8 mouse cellular contexts compared by ENCODE assay signal in genomic region chr9:7913953-7914352, GRCm38 (mm10). TPM values are rescaled to one million over a fixed set of nuclear protein-coding genes. Genes with fewer than 3 reads are reported as not detected.
A peak's percentile ranks its signal among the peaks of the same experiment; 100 is the strongest.
DNase-seq lines count a peak whose midpoint lies in the region; ATAC-seq lines count a peak whose summit lies in the region.

No protein-coding gene starts in this region.

- peaks cover 12% of the 10 kb centered on the region for H3K4me1 ChIP-seq in hindbrain, embryonic 10.5 days (replicated peaks)
- no peaks in the 10 kb centered on the region for H3K4me1 ChIP-seq in midbrain, embryonic 11.5 days (ENCODE audit: control insufficient read depth, insufficient read depth, low read length)

- 44% methylated on average over 19 of the region's 19 CpGs for WGBS in hindbrain, embryonic 10.5 days
- WGBS in midbrain, embryonic 11.5 days, result 44% methylated on average over 19 of the region's 19 CpGs

- 0 out of 2 replicates have a peak overlapping the region, but pooled peaks have one; percentile 0 for H3K9ac ChIP-seq in midbrain, embryonic 11.5 days (ENCODE audit: low read length)

- DNase-seq in embryo, embryonic 9.5 days (ENCODE audit: extremely low spot score), result peak; percentile 23
- DNase-seq in embryo, embryonic 10.5 days (ENCODE audit: low spot score), result no peak
- peak; percentile 68 for DNase-seq in ZHBTc4 (ENCODE audit: low read depth, low spot score)
- peak; percentile 10 for DNase-seq in hindbrain, embryonic 10.5 days (ENCODE audit: low spot score)
- DNase-seq in midbrain, embryonic 11.5 days (ENCODE audit: low spot score, missing footprints), result peak; percentile 92
- no peak for DNase-seq in adrenal gland, adult (ENCODE audit: inconsistent age in 2 of 2, low spot score in 1 of 2)
- no peak for DNase-seq in natural killer cell, adult 2 months (ENCODE audit: low spot score in 2 of 2)
- no peak for DNase-seq in adrenal gland, postnatal 14 days

- H3K9me3 ChIP-seq in hindbrain, embryonic 10.5 days, result 0 out of 2 replicates have a peak, but pooled peaks cover 3% of the 10 kb centered on the region
- H3K9me3 ChIP-seq in midbrain, embryonic 11.5 days (ENCODE audit: control insufficient read depth, low read length), result no peaks in the 10 kb centered on the region

- H3K4me2 ChIP-seq in midbrain, embryonic 11.5 days, result peak overlapping the region; percentile 46

- no peaks in the 10 kb centered on the region for H3K36me3 ChIP-seq in hindbrain, embryonic 10.5 days
- H3K36me3 ChIP-seq in midbrain, embryonic 11.5 days (ENCODE audit: control insufficient read depth, insufficient read depth, low read length), result no peaks in the 10 kb centered on the region

- peak; percentile 66 for ATAC-seq in midbrain, embryonic 11.5 days (ENCODE audit: low FRiP score)

- H3K4me3 ChIP-seq in hindbrain, embryonic 10.5 days, result peak overlapping the region; percentile 41
- H3K4me3 ChIP-seq in midbrain, embryonic 11.5 days (ENCODE audit: low read depth, low read length), result no peak overlapping the region

- peak overlapping the region; percentile 50 for H3K27ac ChIP-seq in hindbrain, embryonic 10.5 days
- H3K27ac ChIP-seq in midbrain, embryonic 11.5 days (ENCODE audit: low read depth, low read length), result no peak overlapping the region

- H3K27me3 ChIP-seq in hindbrain, embryonic 10.5 days (ENCODE audit: insufficient read depth, poor library complexity, severe bottlenecking), result no peaks in the 10 kb centered on the region
- no peaks in the 10 kb centered on the region for H3K27me3 ChIP-seq in midbrain, embryonic 11.5 days (ENCODE audit: control insufficient read depth, insufficient read depth, low read length)

RNA-seq across cellular contexts. Expression of gene Birc3, which starts 41.0 kb away (rescaled TPM):
- 3.3 and 3.8 TPM in 2 replicates for polyA plus RNA-seq in hindbrain, embryonic 10.5 days (2016; fragmentation: Nextera tagmentation; extraction: Ambion mirVana)
- polyA plus RNA-seq in midbrain, embryonic 11.5 days (2014; fragmentation: Nextera tagmentation; extraction: Ambion mirVana), result 3.9 and 4.2 TPM in 2 replicates
- total RNA-seq in adrenal gland, postnatal 14 days (2021), result 19.0 and 27.8 TPM in 2 replicates

Comparison
In these comparisons a context has a peak if more than half of its experiments do, and no peak if none do; other contexts are left out.
1. DNase-seq: peak in embryo, embryonic 9.5 days (single experiment), ZHBTc4 (single experiment), hindbrain, embryonic 10.5 days (single experiment) and midbrain, embryonic 11.5 days (single experiment); none in embryo, embryonic 10.5 days (single experiment), adrenal gland, adult (0 of 2), natural killer cell, adult 2 months (0 of 2) and adrenal gland, postnatal 14 days (single experiment).